13 mouse cellular contexts compared by ENCODE assay signal in the genomic region with DNA sequence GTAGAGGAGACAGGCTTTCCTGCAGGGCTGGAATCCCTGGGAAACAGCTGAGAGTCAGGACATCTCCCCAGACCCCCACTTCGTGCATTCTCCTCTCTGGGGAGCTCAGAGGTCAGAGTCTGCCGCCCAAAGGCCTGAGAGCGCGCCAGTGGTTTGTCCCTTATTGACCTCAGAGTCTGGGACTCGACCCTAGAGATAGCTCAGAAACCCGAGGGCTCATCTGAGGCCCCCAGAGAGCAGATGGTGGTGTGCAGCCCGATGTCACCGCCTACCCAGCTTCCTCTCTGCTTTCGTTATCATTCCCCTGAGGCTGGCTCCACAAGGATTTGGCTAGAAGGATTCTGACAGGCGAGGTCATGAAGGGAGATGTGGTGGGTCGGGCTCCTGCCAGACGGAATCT. TPM values are rescaled to one million over a fixed set of nuclear protein-coding genes. Genes with fewer than 3 reads are reported as not detected.
DNase-seq lines count a peak whose midpoint lies in the region; ATAC-seq and TF ChIP-seq lines count a peak whose summit lies in the region.
"Had no signal": no experiment of that assay in that cellular context is flagged by ENCODE, and none has a peak within 500 bp of the region (broad histone marks: within the 10 kb centered on the region; RNA-seq: fewer than 3 reads in every experiment).

No protein-coding gene starts in this region.

- no peaks in the 10 kb centered on the region for H3K36me3 ChIP-seq in kidney, embryonic 16.5 days (ENCODE audit: insufficient read depth, low read length)
- H3K36me3 ChIP-seq: embryonic facial prominence, embryonic 12.5 days; G1E; hindbrain, embryonic 10.5 days; midbrain, embryonic 12.5 days had no signal

- H3K27ac ChIP-seq in kidney, embryonic 16.5 days (ENCODE audit: low read length), result no peak overlapping the region
- H3K27ac ChIP-seq in cerebellum, adult 2 months (ENCODE audit: insufficient read depth, low read length), result no peak overlapping the region
- H3K27ac ChIP-seq: embryonic facial prominence, embryonic 12.5 days; hindbrain, embryonic 10.5 days; layer of hippocampus, adult 2 months; midbrain, embryonic 12.5 days had no signal

- H3K4me1 ChIP-seq in kidney, embryonic 16.5 days (ENCODE audit: insufficient read depth, low read length), result no peaks in the 10 kb centered on the region
- no peaks in the 10 kb centered on the region for H3K4me1 ChIP-seq in cerebellum, adult 2 months (ENCODE audit: control insufficient read depth, insufficient read depth, low read length)
- H3K4me1 ChIP-seq: embryonic facial prominence, embryonic 12.5 days; midbrain, embryonic 12.5 days had no signal

- peak; percentile 10 for DNase-seq in kidney, adult 18-20 months
- DNase-seq in heart, adult 8-10 months (ENCODE audit: low spot score), result peak; percentile 12
- DNase-seq in kidney, postnatal 14 days, result peak; percentile 52
- DNase-seq in lung, postnatal 14 days, result peak; percentile 27
- DNase-seq in adipocyte (ENCODE audit: low spot score), result no peak
- no peak for DNase-seq in cerebellum, adult 2 months

- no peak for TF ChIP-seq CTCF in cerebellum, adult 2 months (IDR thresholded peaks at IDR 0.05; ENCODE audit: borderline replicate concordance, insufficient read depth, low read depth, low read length)

- H3K4me2 ChIP-seq in kidney, embryonic 16.5 days (replicated peaks; ENCODE audit: low read depth, low read length), result no peak overlapping the region
- H3K4me2 ChIP-seq: embryonic facial prominence, embryonic 12.5 days; midbrain, embryonic 12.5 days had no signal

- no peak overlapping the region for H3K4me3 ChIP-seq in kidney, embryonic 16.5 days (ENCODE audit: low read length)
- H3K4me3 ChIP-seq in cerebellum, adult 2 months (replicated peaks; ENCODE audit: insufficient read depth, low read depth, low read length), result no peak overlapping the region
- H3K4me3 ChIP-seq: embryonic facial prominence, embryonic 12.5 days; hindbrain, embryonic 10.5 days; layer of hippocampus, adult 2 months; midbrain, embryonic 12.5 days; myocyte had no signal

- H3K9me3 ChIP-seq in kidney, embryonic 16.5 days (ENCODE audit: low read length), result no peaks in the 10 kb centered on the region
- H3K9me3 ChIP-seq: embryonic facial prominence, embryonic 12.5 days; G1E; hindbrain, embryonic 10.5 days; midbrain, embryonic 12.5 days had no signal

- no peak overlapping the region for H3K9ac ChIP-seq in kidney, embryonic 16.5 days (replicated peaks; ENCODE audit: low read length)
- H3K9ac ChIP-seq: embryonic facial prominence, embryonic 12.5 days; midbrain, embryonic 12.5 days had no signal

- TF ChIP-seq POLR2A in cerebellum, adult 2 months (IDR thresholded peaks at IDR 0.05; ENCODE audit: borderline replicate concordance, insufficient read depth, low read length), result no peak

- H3K27me3 ChIP-seq in kidney, embryonic 16.5 days (ENCODE audit: insufficient read depth, low read length), result peaks cover 7% of the 10 kb centered on the region
- no peaks in the 10 kb centered on the region for H3K27me3 ChIP-seq in cerebellum, adult 2 months (ENCODE audit: control insufficient read depth, insufficient read depth, low read length)

- ATAC-seq in kidney, embryonic 16.5 days (ENCODE audit: low FRiP score, low TSS enrichment), result no peak

- 44% methylated on average over 12 of the region's 12 CpGs for WGBS in kidney, embryonic 16.5 days
- 64% methylated on average over 12 of the region's 12 CpGs for WGBS in cerebellum, adult 2 months

RNA-seq across cellular contexts. Expression of gene Rbm19, which starts 12.8 kb away (rescaled TPM):
- 26.0 and 28.1 TPM in 2 replicates for polyA plus RNA-seq in kidney, embryonic 16.5 days (2015; fragmentation: Nextera tagmentation; extraction: Ambion mirVana)
- total RNA-seq in heart, adult 8-10 months (2022), result 10 to 100 TPM; 18.9 to 25.9 (median 21.1) TPM
- 13.8 and 15.3 TPM in 2 replicates for polyA plus RNA-seq in cerebellum, adult 2 months (2012; rRNA removed)

Comparison
In these comparisons a context has a peak if more than half of its experiments do, and no peak if none do; other contexts are left out.
1. DNase-seq: peak in kidney, adult 18-20 months (single experiment), heart, adult 8-10 months (single experiment), kidney, postnatal 14 days (single experiment) and lung, postnatal 14 days (single experiment); none in adipocyte (single experiment) and cerebellum, adult 2 months (0 of 2).